Comparison of ENCODE assay signal across 8 mouse cellular contexts in the genomic region with DNA sequence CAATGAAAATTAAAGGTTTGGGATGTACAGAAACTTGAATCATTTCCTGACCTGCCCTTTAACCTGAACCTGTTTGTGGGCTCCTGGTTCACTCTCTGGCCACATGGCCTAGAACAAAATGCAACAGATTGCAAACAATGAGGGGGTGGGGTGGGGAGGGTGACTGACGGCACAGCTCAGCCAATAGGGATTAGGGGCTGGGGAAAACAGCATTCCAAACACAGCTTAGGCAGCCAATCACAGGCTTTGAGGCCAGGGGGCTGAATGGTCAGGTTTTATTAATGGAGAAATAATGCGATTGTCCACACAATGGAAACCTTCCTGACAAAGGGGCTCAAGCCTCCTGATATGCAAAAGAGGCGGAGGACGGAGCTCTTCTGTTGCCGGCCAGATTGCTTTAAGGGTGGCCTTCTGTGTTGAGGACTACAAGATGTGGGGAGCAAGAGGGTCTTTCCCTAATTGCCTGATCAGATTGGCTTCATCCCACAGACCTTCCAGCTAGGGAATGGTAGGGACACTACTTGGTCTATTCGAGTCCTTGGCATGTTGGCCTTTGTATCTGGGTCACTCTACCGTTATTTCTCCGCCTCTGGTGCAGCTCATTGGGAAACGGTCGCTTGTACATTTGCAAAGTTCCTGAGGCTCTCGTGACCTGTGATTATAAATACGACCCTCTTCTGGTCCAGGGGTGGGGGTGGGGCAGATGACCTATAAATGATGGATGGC. TPM values are rescaled to one million over a fixed set of nuclear protein-coding genes. Genes with fewer than 3 reads are reported as not detected.
DNase-seq lines count a peak whose midpoint lies in the region; ATAC-seq and TF ChIP-seq lines count a peak whose summit lies in the region.

No protein-coding gene starts in this region.

- DNase-seq in kidney, adult 2 months: no peak
- peak; percentile 92 for DNase-seq in midbrain, postnatal 0 days (ENCODE audit: low spot score)
- no peak for DNase-seq in gastrocnemius, adult 2 months
- no peak for DNase-seq in thymus, postnatal 14 days
- DNase-seq in ovary, postnatal 10 days (ENCODE audit: low spot score): no peak

- peak overlapping the region; percentile 3; the same call in 1 of the 2 replicates for H3K4me3 ChIP-seq in kidney, embryonic 14.5 days (ENCODE audit: low read length)
- H3K4me3 ChIP-seq in kidney, adult 2 months (ENCODE audit: insufficient read depth, low read depth, low read length): no peak overlapping the region
- H3K4me3 ChIP-seq in cortical plate, adult 2 months (ENCODE audit: insufficient read depth, low read length): peak overlapping the region; percentile 31; the same call in 1 of the 2 replicates
- peak overlapping the region; percentile 93 for H3K4me3 ChIP-seq in hindbrain, embryonic 16.5 days (ENCODE audit: low read length)
- peak overlapping the region; percentile 80 for H3K4me3 ChIP-seq in midbrain, postnatal 0 days (ENCODE audit: low read depth, low read length)
- no peak overlapping the region for H3K4me3 ChIP-seq in gastrocnemius, adult 2 months

- no peak overlapping the region for H3K27ac ChIP-seq in kidney, embryonic 14.5 days (ENCODE audit: low read depth, low read length)
- no peak overlapping the region for H3K27ac ChIP-seq in kidney, adult 2 months (ENCODE audit: insufficient read depth, low read depth, low read length)
- no peak overlapping the region for H3K27ac ChIP-seq in cortical plate, adult 2 months (ENCODE audit: insufficient read depth, low read length)
- peak overlapping the region; percentile 70 for H3K27ac ChIP-seq in hindbrain, embryonic 16.5 days (ENCODE audit: low read depth, low read length)
- peak overlapping the region; percentile 70 for H3K27ac ChIP-seq in midbrain, postnatal 0 days (ENCODE audit: low read depth, low read length)
- no peak overlapping the region for H3K27ac ChIP-seq in gastrocnemius, adult 2 months

- H3K27me3 ChIP-seq in kidney, embryonic 14.5 days (ENCODE audit: control insufficient read depth, insufficient read depth, low read length): peaks cover 10% of the 10 kb centered on the region; the same call in 1 of the 2 replicates
- H3K27me3 ChIP-seq in kidney, adult 2 months (replicated peaks; ENCODE audit: control insufficient read depth, insufficient read depth, low read length): no peaks in the 10 kb centered on the region
- H3K27me3 ChIP-seq in hindbrain, embryonic 16.5 days (replicated peaks; ENCODE audit: control insufficient read depth, insufficient read depth, low read length): no peaks in the 10 kb centered on the region
- no peaks in the 10 kb centered on the region for H3K27me3 ChIP-seq in midbrain, postnatal 0 days (ENCODE audit: insufficient read depth, low read length)

- 0 out of 2 replicates have a peak, but pooled peaks cover 2% of the 10 kb centered on the region for H3K36me3 ChIP-seq in kidney, embryonic 14.5 days (ENCODE audit: control insufficient read depth, insufficient read depth, low read length)
- H3K36me3 ChIP-seq in kidney, adult 2 months (ENCODE audit: control insufficient read depth, insufficient read depth, low read length): no peaks in the 10 kb centered on the region
- H3K36me3 ChIP-seq in hindbrain, embryonic 16.5 days (ENCODE audit: control insufficient read depth, insufficient read depth, low read length): no peaks in the 10 kb centered on the region
- peaks cover 14% of the 10 kb centered on the region; the same call in 1 of the 2 replicates for H3K36me3 ChIP-seq in midbrain, postnatal 0 days (ENCODE audit: insufficient read depth, low read length)

- 12% methylated on average over 12 of the region's 12 CpGs for WGBS in kidney, embryonic 14.5 days
- 48% methylated on average over 12 of the region's 12 CpGs for WGBS in kidney, adult 2 months
- 5% methylated on average over 12 of the region's 12 CpGs for WGBS in hindbrain, embryonic 16.5 days
- whole genome bisulfite sequencing in midbrain, postnatal 0 days: 3% methylated on average over 12 of the region's 12 CpGs

- intact Hi-C loops in gastrocnemius, adult 2 months (cut with DNase I): no loop called here

- H3K4me1 ChIP-seq in kidney, embryonic 14.5 days (ENCODE audit: control insufficient read depth, insufficient read depth, low read length): peaks cover 7% of the 10 kb centered on the region; the same call in 1 of the 2 replicates
- no peaks in the 10 kb centered on the region for H3K4me1 ChIP-seq in kidney, adult 2 months (ENCODE audit: control insufficient read depth, insufficient read depth, low read length)
- H3K4me1 ChIP-seq in cortical plate, adult 2 months (ENCODE audit: control insufficient read depth, insufficient read depth, low read length): peaks cover 3% of the 10 kb centered on the region; the same call in 1 of the 2 replicates
- peaks cover 34% of the 10 kb centered on the region for H3K4me1 ChIP-seq in hindbrain, embryonic 16.5 days (ENCODE audit: control insufficient read depth, insufficient read depth, low read depth, low read length)
- peaks cover 9% of the 10 kb centered on the region; the same call in 1 of the 2 replicates for H3K4me1 ChIP-seq in midbrain, postnatal 0 days (ENCODE audit: insufficient read depth, low read length)

- no peak for TF ChIP-seq CTCF in kidney, adult 2 months (conservative IDR thresholded peaks at IDR 0.05; ENCODE audit: insufficient read depth, insufficient read length, low read depth, low read length)
- no peak for TF ChIP-seq CTCF in cortical plate, adult 2 months (IDR thresholded peaks at IDR 0.05; ENCODE audit: extremely low read depth, insufficient read depth, low read length)
- no peak for TF ChIP-seq CTCF in midbrain, postnatal 0 days (IDR thresholded peaks at IDR 0.05)
- no peak for TF ChIP-seq CTCF in gastrocnemius, adult 2 months (IDR thresholded peaks at IDR 0.05)

- ATAC-seq in kidney, embryonic 14.5 days (ENCODE audit: low FRiP score, low TSS enrichment): peak; percentile 32; the same call in 1 of the 2 replicates
- peak; percentile 70 for ATAC-seq in hindbrain, embryonic 16.5 days
- ATAC-seq in midbrain, postnatal 0 days (ENCODE audit: low FRiP score): peak; percentile 71

- no peak for TF ChIP-seq POLR2A in kidney, adult 2 months (IDR thresholded peaks at IDR 0.05; ENCODE audit: low read depth, low read length)
- TF ChIP-seq POLR2A in cortical plate, adult 2 months (IDR thresholded peaks at IDR 0.05; ENCODE audit: extremely low read depth, insufficient read depth, low read length): no peak

- no peak overlapping the region for H3K9ac ChIP-seq in kidney, embryonic 14.5 days (ENCODE audit: low read depth, low read length)
- H3K9ac ChIP-seq in hindbrain, embryonic 16.5 days (ENCODE audit: low read depth, low read length): peak overlapping the region; percentile 64
- peak overlapping the region; percentile 48 for H3K9ac ChIP-seq in midbrain, postnatal 0 days (replicated peaks; ENCODE audit: low read length, poor library complexity, severe bottlenecking)

- H3K4me2 ChIP-seq in kidney, embryonic 14.5 days (replicated peaks; ENCODE audit: low read depth, low read length): peak overlapping the region; percentile 28
- H3K4me2 ChIP-seq in hindbrain, embryonic 16.5 days (ENCODE audit: low read length): peak overlapping the region; percentile 63
- peak overlapping the region; percentile 86 for H3K4me2 ChIP-seq in midbrain, postnatal 0 days (ENCODE audit: low read depth, low read length, poor library complexity, severe bottlenecking)

- H3K9me3 ChIP-seq in kidney, embryonic 14.5 days (ENCODE audit: control insufficient read depth, low read length): no peaks in the 10 kb centered on the region
- H3K9me3 ChIP-seq in hindbrain, embryonic 16.5 days (ENCODE audit: control insufficient read depth, low read length): no peaks in the 10 kb centered on the region
- no peaks in the 10 kb centered on the region for H3K9me3 ChIP-seq in midbrain, postnatal 0 days (ENCODE audit: low read length)

RNA-seq across cellular contexts. Expression of a gene that starts 3.2 kb away (rescaled TPM):
- 7.9 and 13.8 TPM in 2 replicates for polyA plus RNA-seq in kidney, embryonic 14.5 days (2014; fragmentation: Nextera tagmentation; extraction: Ambion mirVana)
- 1.5 and 1.6 TPM in 2 replicates for polyA plus RNA-seq in kidney, adult 2 months (2012; rRNA removed)
- polyA plus RNA-seq in cortical plate, adult 2 months (2012; rRNA removed): 8.4 and 10.1 TPM in 2 replicates
- polyA plus RNA-seq in hindbrain, embryonic 16.5 days (2015; fragmentation: Nextera tagmentation; extraction: Ambion mirVana): 34.1 and 44.7 TPM in 2 replicates
- total RNA-seq in midbrain, postnatal 0 days (2014; rRNA removed): 75.7 and 77.3 TPM in 2 replicates
- 37.6 and 42.2 TPM in 2 replicates for polyA plus RNA-seq in midbrain, postnatal 0 days (2015; fragmentation: Nextera tagmentation; extraction: Ambion mirVana)
- total RNA-seq in gastrocnemius, adult 2 months (2021): under 1 TPM; 0.13 to 0.42 TPM

RNA-seq across cellular contexts. Expression of a gene that starts 17.7 kb away (rescaled TPM):
- polyA plus RNA-seq in kidney, embryonic 14.5 days (2014; fragmentation: Nextera tagmentation; extraction: Ambion mirVana): 15.8 and 21.7 TPM in 2 replicates
- 4.7 and 5.1 TPM in 2 replicates for polyA plus RNA-seq in kidney, adult 2 months (2012; rRNA removed)
- polyA plus RNA-seq in cortical plate, adult 2 months (2012; rRNA removed): 12.6 and 15.7 TPM in 2 replicates
- 21.4 and 21.5 TPM in 2 replicates for polyA plus RNA-seq in hindbrain, embryonic 16.5 days (2015; fragmentation: Nextera tagmentation; extraction: Ambion mirVana)
- 16.2 and 19.7 TPM in 2 replicates for total RNA-seq in midbrain, postnatal 0 days (2014; rRNA removed)
- polyA plus RNA-seq in midbrain, postnatal 0 days (2015; fragmentation: Nextera tagmentation; extraction: Ambion mirVana): 17.3 and 18.5 TPM in 2 replicates
- total RNA-seq in gastrocnemius, adult 2 months (2021): 1 to 10 TPM; 6.0 to 7.2 TPM

RNA-seq across cellular contexts. Expression of a gene that starts 37.7 kb away (rescaled TPM):
- 3.1 and 3.4 TPM in 2 replicates for polyA plus RNA-seq in kidney, embryonic 14.5 days (2014; fragmentation: Nextera tagmentation; extraction: Ambion mirVana)
- polyA plus RNA-seq in kidney, adult 2 months (2012; rRNA removed): 27.6 and 43.9 TPM in 2 replicates
- 36.1 and 37.3 TPM in 2 replicates for polyA plus RNA-seq in cortical plate, adult 2 months (2012; rRNA removed)
- polyA plus RNA-seq in hindbrain, embryonic 16.5 days (2015; fragmentation: Nextera tagmentation; extraction: Ambion mirVana): 34.3 and 36.5 TPM in 2 replicates
- 47.3 and 57.7 TPM in 2 replicates for total RNA-seq in midbrain, postnatal 0 days (2014; rRNA removed)
- 30.3 and 34.6 TPM in 2 replicates for polyA plus RNA-seq in midbrain, postnatal 0 days (2015; fragmentation: Nextera tagmentation; extraction: Ambion mirVana)
- under 1 TPM in 1 of 2 experiments, not detected in 1; 0.10 TPM for total RNA-seq in gastrocnemius, adult 2 months (2021)

Comparison
In these comparisons a context has a peak if more than half of its experiments do, and no peak if none do; other contexts are left out.
1. H3K4me3 ChIP-seq: peak in kidney, embryonic 14.5 days (single experiment), cortical plate, adult 2 months (single experiment), hindbrain, embryonic 16.5 days (single experiment) and midbrain, postnatal 0 days (single experiment); none in kidney, adult 2 months (single experiment) and gastrocnemius, adult 2 months (single experiment).
2. H3K27ac ChIP-seq: peak in hindbrain, embryonic 16.5 days (single experiment) and midbrain, postnatal 0 days (single experiment); none in kidney, embryonic 14.5 days (single experiment), kidney, adult 2 months (single experiment), cortical plate, adult 2 months (single experiment) and gastrocnemius, adult 2 months (single experiment).
3. H3K4me2 ChIP-seq: peak in every context shown above with its lines; median percentile 86 in midbrain, postnatal 0 days; 63 in hindbrain, embryonic 16.5 days; 28 in kidney, embryonic 14.5 days.
4. Peak in every context shown above with its lines, with median percentiles within 50 percentile points of each other: ATAC-seq.